8 mouse cellular contexts compared by ENCODE assay signal in the genomic region with DNA sequence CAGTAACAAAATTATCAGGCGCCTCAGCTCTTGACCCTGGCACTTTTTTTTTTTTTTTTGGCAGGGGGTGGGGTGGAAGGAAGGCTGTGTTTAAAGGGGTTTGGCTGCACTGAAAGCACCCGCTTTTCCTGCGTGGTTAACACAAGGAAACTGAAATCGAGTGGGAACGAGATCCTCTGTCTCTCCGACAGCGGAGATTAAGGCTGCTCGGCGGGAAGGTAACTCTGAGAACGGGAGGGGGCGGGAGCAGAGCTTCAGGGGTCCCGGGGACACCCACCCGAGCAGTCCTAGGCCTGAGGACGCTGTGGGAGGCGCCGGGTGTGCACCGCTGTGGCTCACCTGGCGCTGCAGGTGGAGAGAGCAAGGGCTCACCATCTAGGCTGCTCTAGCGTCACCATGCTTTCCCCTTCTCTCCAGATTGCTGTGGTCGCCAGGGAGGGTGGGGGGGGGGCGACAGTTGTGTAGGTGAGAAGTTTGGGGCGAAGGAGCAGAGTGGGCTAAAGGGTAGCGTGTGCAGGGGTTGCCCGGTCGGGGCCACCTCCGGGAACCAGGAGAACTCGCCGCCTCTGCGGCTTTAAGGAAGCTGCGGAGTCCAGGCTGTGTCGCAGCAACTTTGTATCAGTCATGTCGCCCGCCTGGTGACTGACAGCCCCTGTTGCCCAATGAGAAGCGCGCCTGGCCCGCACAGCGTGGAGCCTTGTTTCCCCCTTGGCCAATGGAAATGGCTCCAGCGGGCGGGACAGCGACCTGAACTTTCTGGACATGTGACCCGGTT. TPM values are rescaled to one million over a fixed set of nuclear protein-coding genes. Genes with fewer than 3 reads are reported as not detected.
A peak's percentile ranks its signal among the peaks of the same experiment; 100 is the strongest.
DNase-seq lines count a peak whose midpoint lies in the region; ATAC-seq and TF ChIP-seq lines count a peak whose summit lies in the region.

No protein-coding gene starts in this region.

- H3K36me3 ChIP-seq in hindbrain, embryonic 16.5 days (ENCODE audit: control insufficient read depth, insufficient read depth, low read length), result no peaks in the 10 kb centered on the region

- ATAC-seq in hindbrain, embryonic 16.5 days, result peak; percentile 97

- H3K9me3 ChIP-seq in hindbrain, embryonic 16.5 days (ENCODE audit: control insufficient read depth, low read length), result no peaks in the 10 kb centered on the region

- peak; percentile 99 for DNase-seq in ZHBTc4 (ENCODE audit: low read depth, low spot score)
- DNase-seq in cerebellum, postnatal 4 days (ENCODE audit: low spot score in 2 of 2), result peak; percentile 91 to 96
- DNase-seq in gastrocnemius, adult 2 months, result peak; percentile 99
- DNase-seq in left cerebral cortex, adult 11 months (ENCODE audit: low spot score), result peak; percentile 95
- peak; percentile 99 for DNase-seq in lung, postnatal 36 days
- DNase-seq in retina, embryonic 14.5 days (ENCODE audit: low spot score), result peak; percentile 97
- peak; percentile 38 to 56 for DNase-seq in thymus, postnatal 36 days

- intact Hi-C loops in gastrocnemius, adult 2 months (cut with DNase I), result loop anchor here (5.0 kb wide), 3 partner anchors 71 to 231 kb away; no protein-coding TSS in a partner anchor

- H3K27ac ChIP-seq in gastrocnemius, adult 2 months, result peak overlapping the region; percentile 94
- H3K27ac ChIP-seq in hindbrain, embryonic 16.5 days (ENCODE audit: low read depth, low read length), result no peak overlapping the region

- H3K9ac ChIP-seq in hindbrain, embryonic 16.5 days (ENCODE audit: low read depth, low read length), result peak overlapping the region; percentile 80

- H3K27me3 ChIP-seq in hindbrain, embryonic 16.5 days (replicated peaks; ENCODE audit: control insufficient read depth, insufficient read depth, low read length), result peaks cover 4% of the 10 kb centered on the region

- H3K4me2 ChIP-seq in hindbrain, embryonic 16.5 days (ENCODE audit: low read length), result peak overlapping the region; percentile 96

- no peak for TF ChIP-seq CTCF in gastrocnemius, adult 2 months (IDR thresholded peaks at IDR 0.05)

- under 1% methylated on average over 39 of the region's 41 CpGs for WGBS in hindbrain, embryonic 16.5 days

- H3K4me1 ChIP-seq in hindbrain, embryonic 16.5 days (ENCODE audit: control insufficient read depth, insufficient read depth, low read depth, low read length), result peaks cover 8% of the 10 kb centered on the region

- peak overlapping the region; percentile 79 for H3K4me3 ChIP-seq in gastrocnemius, adult 2 months
- H3K4me3 ChIP-seq in hindbrain, embryonic 16.5 days (ENCODE audit: low read length), result peak overlapping the region; percentile 80

RNA-seq across cellular contexts. Expression of gene Nr3c2, which starts 2.4 kb away (rescaled TPM):
- total RNA-seq in gastrocnemius, adult 2 months (2021), result 10 to 100 TPM in 1 of 2 experiments, 1 to 10 TPM in 1; 6.2 to 17.0 TPM
- 4.8 and 5.3 TPM in 2 replicates for polyA plus RNA-seq in hindbrain, embryonic 16.5 days (2015; fragmentation: Nextera tagmentation; extraction: Ambion mirVana)

Comparison
In these comparisons a context has a peak if more than half of its experiments do, and no peak if none do; other contexts are left out.
1. DNase-seq: peak in every context shown above with its lines; median percentile 99 in ZHBTc4; 99 in gastrocnemius, adult 2 months; 99 in lung, postnatal 36 days; 97 in retina, embryonic 14.5 days; 95 in left cerebral cortex, adult 11 months; 94 in cerebellum, postnatal 4 days; 47 in thymus, postnatal 36 days.